Mouse (Mus musculus): Measurements from ENCODE around the gene Zfp687. TPM values are rescaled to one million over a fixed set of nuclear protein-coding genes. Genes with fewer than 3 reads are reported as not detected.
A peak's percentile ranks its signal among the peaks of the same experiment; 100 is the strongest.
"Not testable (repeated sequence)": the region's sequence is repeated elsewhere in the genome, so short reads cannot be mapped to it uniquely, and the experiment has no call there.

The Zfp687 gene
- total RNA-seq, 2 experiments from 2014 or later = 23.1 to 25.9 TPM

DNA sequence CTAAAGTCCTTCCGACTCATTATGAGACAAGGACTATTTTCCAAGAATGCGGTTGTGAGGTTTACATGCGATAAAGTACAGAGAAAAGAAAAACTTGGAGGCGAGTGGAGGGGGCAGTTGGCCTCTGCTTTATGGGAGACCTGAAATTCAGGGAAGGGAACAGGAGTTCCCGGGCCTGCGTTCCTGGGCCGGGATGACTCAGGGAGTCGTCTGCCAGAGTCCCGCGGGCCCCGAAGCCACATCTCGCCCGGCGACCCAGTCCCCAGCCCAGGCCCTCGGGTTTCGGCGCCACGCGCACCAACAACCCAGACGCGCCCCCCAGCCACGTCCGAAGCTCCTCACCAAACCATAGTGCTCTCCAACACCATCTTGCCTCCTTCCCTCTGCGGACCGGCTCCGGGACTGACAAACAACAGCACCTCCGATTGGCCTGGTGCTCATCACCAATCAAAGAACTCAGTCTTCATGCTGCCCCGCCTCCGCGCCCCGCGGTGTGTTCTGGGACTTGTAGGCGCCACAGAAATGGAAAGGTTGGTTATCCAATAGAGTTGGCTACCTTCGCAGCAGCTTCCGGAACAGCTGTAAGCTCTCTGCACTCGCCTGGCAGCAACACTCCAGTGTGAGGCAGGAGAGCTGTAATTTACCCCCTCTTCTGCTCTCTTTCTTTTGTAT is 27.1 kb upstream of the Zfp687 start, which contains the start of gene Psmd4:
Gene Psmd4, minus strand, starts transcription at position 449 of the 672 bp plus-strand sequence.
- intact Hi-C loops (cut with DNase I) = no loop called here
- Histone ChIP-seq H3K27ac (peak within 1 kb of the TSS; percentile 89), H3K4me3 (peak within 1 kb of the TSS; percentile 87)
- DNase-seq (ENCODE audit: extremely low spot score in 1 of 2, low spot score in 2 of 2) = peak; percentile 97 to 98
- no peak for TF ChIP-seq CTCF (IDR thresholded peaks at IDR 0.05)

GRCm38 (mm10) chr3:95041625-95042024 is 26.4 kb upstream of the Zfp687 start:
- Histone ChIP-seq H3K27ac (no peak overlapping the region; the same call in 1 of the 2 replicates), H3K4me3 (peak overlapping the region; percentile 87)
- no peak for DNase-seq (ENCODE audit: extremely low spot score in 1 of 2, low spot score in 2 of 2)
- intact Hi-C loops (cut with DNase I) = no loop called here
- TF ChIP-seq CTCF (IDR thresholded peaks at IDR 0.05) = no peak

GRCm38 (mm10) chr3:95029953-95030352 is 14.7 kb upstream of the Zfp687 start:
- intact Hi-C loops (cut with DNase I) = no loop called here
- peak; percentile 12; the same call in 1 of the 2 replicates for TF ChIP-seq CTCF (IDR thresholded peaks at IDR 0.05)
- no peak for DNase-seq (ENCODE audit: extremely low spot score in 1 of 2, low spot score in 2 of 2)
- Histone ChIP-seq H3K27ac (no peak overlapping the region), H3K4me3 (no peak overlapping the region)

DNA sequence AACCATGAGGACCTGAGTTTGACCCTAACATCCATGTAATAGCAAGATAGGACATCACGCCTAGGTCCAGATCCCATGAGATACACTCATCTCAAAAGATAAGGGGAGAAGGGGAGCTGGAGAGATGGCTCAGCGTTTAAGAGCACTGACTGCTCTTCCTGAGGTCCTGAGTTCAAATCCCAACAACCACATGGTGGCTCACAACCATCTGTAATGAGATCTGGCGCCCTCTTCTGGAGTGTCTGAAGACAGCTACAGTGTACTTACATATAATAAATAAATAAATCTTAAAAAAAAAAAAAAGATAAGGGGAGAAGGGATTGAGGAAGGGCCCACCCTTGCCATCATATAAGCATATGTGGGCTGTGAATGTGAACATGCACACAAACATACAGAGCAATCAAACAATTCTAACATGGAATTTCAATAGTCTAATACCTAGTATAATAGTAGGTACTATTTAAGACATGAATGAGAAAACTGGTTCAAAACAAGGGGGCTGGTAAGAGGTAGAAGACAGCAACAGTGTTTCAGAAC is 14.1 kb upstream of the Zfp687 start:
- DNase-seq (ENCODE audit: extremely low spot score in 1 of 2, low spot score in 2 of 2); intact Hi-C loops (cut with DNase I); H3K4me3 ChIP-seq; H3K27ac ChIP-seq: not testable (repeated sequence)
- peak; percentile 28 for TF ChIP-seq CTCF (IDR thresholded peaks at IDR 0.05)

GRCm38 (mm10) chr3:95028603-95029002 is 13.4 kb upstream of the Zfp687 start:
- no peak for TF ChIP-seq CTCF (IDR thresholded peaks at IDR 0.05)
- Histone ChIP-seq H3K27ac (no peak overlapping the region), H3K4me3 (no peak overlapping the region)
- intact Hi-C loops (cut with DNase I) = no loop called here
- DNase-seq (ENCODE audit: extremely low spot score in 1 of 2, low spot score in 2 of 2) = no peak

GRCm38 (mm10) chr3:95027701-95028100 is 12.5 kb upstream of the Zfp687 start:
- H3K4me3 ChIP-seq = no peak overlapping the region
- intact Hi-C loops (cut with DNase I) = no loop called here
- DNase-seq (ENCODE audit: extremely low spot score in 1 of 2, low spot score in 2 of 2) = peak in 1 of 2 experiments; percentile 64
- no peak for TF ChIP-seq CTCF (IDR thresholded peaks at IDR 0.05)
- no peak overlapping the region for H3K27ac ChIP-seq

- no peak for DNase-seq (ENCODE audit: extremely low spot score in 1 of 2, low spot score in 2 of 2)
- intact Hi-C loops (cut with DNase I) = no loop called here
- no peak overlapping the region for H3K27ac ChIP-seq
- TF ChIP-seq CTCF (IDR thresholded peaks at IDR 0.05) = no peak
- H3K4me3 ChIP-seq = no peak overlapping the region
Measured at GRCm38 (mm10) chr3:95027057-95027645, 11.9 kb upstream of the Zfp687 start.

DNA sequence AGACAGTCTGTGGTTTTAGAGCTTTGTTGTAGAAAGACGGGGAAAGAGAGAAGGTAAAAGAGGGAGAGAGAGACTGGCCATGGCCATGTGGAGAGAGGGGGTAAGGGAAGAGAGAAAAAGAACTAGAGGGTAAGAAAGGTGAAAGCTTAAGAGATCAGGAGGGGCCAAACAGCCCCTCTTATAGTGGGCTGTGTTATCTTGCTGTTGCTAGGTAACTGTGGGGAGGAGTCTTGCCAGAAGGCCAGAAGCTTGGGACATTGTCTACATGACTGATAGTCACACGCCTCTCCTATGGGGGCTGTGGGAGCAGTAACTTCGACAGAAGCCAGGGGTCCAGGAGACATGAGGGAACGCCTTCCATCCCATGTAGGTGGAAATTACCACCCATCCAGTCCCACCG is 10.0 kb upstream of the Zfp687 start:
- TF ChIP-seq CTCF (IDR thresholded peaks at IDR 0.05) = no peak
- Histone ChIP-seq H3K4me3 (no peak overlapping the region), H3K27ac (no peak overlapping the region)
- DNase-seq (ENCODE audit: extremely low spot score in 1 of 2, low spot score in 2 of 2) = no peak
- intact Hi-C loops (cut with DNase I) = no loop called here

DNA sequence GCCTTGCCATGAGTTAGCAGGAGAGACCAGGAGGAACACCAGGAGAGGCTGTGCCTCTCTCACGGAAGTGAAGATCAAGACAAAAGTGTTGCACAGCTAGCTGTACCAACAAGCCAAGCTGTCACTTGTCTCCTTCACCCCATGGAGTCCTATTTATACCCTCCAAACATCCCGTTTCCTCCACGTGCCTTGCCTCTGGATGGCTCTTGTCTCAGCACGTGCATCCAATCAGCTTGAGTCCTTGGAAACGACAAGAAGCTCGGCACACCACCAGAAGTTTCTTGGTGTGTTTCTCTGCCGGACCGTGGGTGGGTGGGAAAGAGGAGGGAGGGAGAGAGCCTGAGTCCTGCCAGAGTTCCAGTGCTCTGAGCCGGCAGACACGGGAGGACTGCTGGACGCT is 9.3 kb upstream of the Zfp687 start:
- Histone ChIP-seq H3K27ac (no peak overlapping the region), H3K4me3 (no peak overlapping the region)
- peak in 1 of 2 experiments; percentile 34 for DNase-seq (ENCODE audit: extremely low spot score in 1 of 2, low spot score in 2 of 2)
- intact Hi-C loops (cut with DNase I) = no loop called here
- TF ChIP-seq CTCF (IDR thresholded peaks at IDR 0.05) = no peak

GRCm38 (mm10) chr3:95020956-95021355 is 5.7 kb upstream of the Zfp687 start:
- DNase-seq (ENCODE audit: extremely low spot score in 1 of 2, low spot score in 2 of 2); H3K4me3 ChIP-seq; H3K27ac ChIP-seq; intact Hi-C loops (cut with DNase I): not testable (repeated sequence)

- Histone ChIP-seq H3K4me3 (no peak overlapping the region), H3K27ac (no peak overlapping the region)
- no peak for TF ChIP-seq CTCF (IDR thresholded peaks at IDR 0.05)
- no peak for DNase-seq (ENCODE audit: extremely low spot score in 1 of 2, low spot score in 2 of 2)
- intact Hi-C loops (cut with DNase I) = no loop called here
Measured at GRCm38 (mm10) chr3:95018741-95019140, 3.5 kb upstream of the Zfp687 start.

GRCm38 (mm10) chr3:95016532-95017056 is 1.3 kb upstream of the Zfp687 start:
- no peak for TF ChIP-seq CTCF (IDR thresholded peaks at IDR 0.05)
- DNase-seq (ENCODE audit: extremely low spot score in 1 of 2, low spot score in 2 of 2) = no peak
- intact Hi-C loops (cut with DNase I) = no loop called here

More at GRCm38 (mm10) chr3:95016532-95017056, 1.3 kb upstream of the Zfp687 start:
- Histone ChIP-seq H3K27ac (peak overlapping the region; percentile 94), H3K4me3 (peak overlapping the region; percentile 95)

Measured in left cerebral cortex, adult 2 months (tissue).